In genomic region chr14:25805871-25806270, GRCm38 (mm10) we compare ENCODE assay signal across 9 mouse cellular contexts. TPM values are rescaled to one million over a fixed set of nuclear protein-coding genes. Genes with fewer than 3 reads are reported as not detected.
A peak's percentile ranks its signal among the peaks of the same experiment; 100 is the strongest.
DNase-seq lines count a peak whose midpoint lies in the region; ATAC-seq lines count a peak whose summit lies in the region.
"Had no signal": no experiment of that assay in that cellular context is flagged by ENCODE, and none has a peak within 500 bp of the region (broad histone marks: within the 10 kb centered on the region; RNA-seq: fewer than 3 reads in every experiment).

No protein-coding gene starts in this region.

- H3K4me3 ChIP-seq in limb, embryonic 10.5 days = no peak overlapping the region
- H3K4me3 ChIP-seq: heart, embryonic 15.5 days had no signal

- peak overlapping the region; percentile 16; the same call in 1 of the 2 replicates for H3K27ac ChIP-seq in limb, embryonic 10.5 days
- H3K27ac ChIP-seq: heart, embryonic 15.5 days had no signal

- WGBS in limb, embryonic 10.5 days = 61% methylated on average over 7 of the region's 7 CpGs

- H3K27me3 ChIP-seq in limb, embryonic 10.5 days (ENCODE audit: low read depth, poor library complexity, severe bottlenecking) = no peaks in the 10 kb centered on the region
- H3K27me3 ChIP-seq: heart, embryonic 15.5 days had no signal

- ATAC-seq in megakaryocyte-erythroid progenitor cell, adult 5-6 weeks (replicated peaks; ENCODE audit: low FRiP score, low TSS enrichment, poor library complexity, severe bottlenecking) = no peak

- H3K9me3 ChIP-seq in limb, embryonic 10.5 days (replicated peaks) = no peaks in the 10 kb centered on the region
- H3K9me3 ChIP-seq: heart, embryonic 15.5 days had no signal

- H3K4me1 ChIP-seq in limb, embryonic 10.5 days = peaks cover 19% of the 10 kb centered on the region

- H3K36me3 ChIP-seq in limb, embryonic 10.5 days = no peaks in the 10 kb centered on the region
- H3K36me3 ChIP-seq: heart, embryonic 15.5 days had no signal

- peak; percentile 20 to 74 for DNase-seq in adrenal gland, adult (ENCODE audit: inconsistent age in 2 of 2, low spot score in 1 of 2)
- no peak for DNase-seq in adrenal gland, postnatal 4 days (ENCODE audit: low spot score in 2 of 2)
- peak; percentile 51 for DNase-seq in ovary, postnatal 36 days (ENCODE audit: low spot score)
- no peak for DNase-seq in ovary, postnatal 10 days (ENCODE audit: low spot score)
- DNase-seq in kidney, adult 11 months = peak; percentile 26
- no peak for DNase-seq in limb, embryonic 10.5 days (ENCODE audit: low spot score)
- DNase-seq in yolk sac, embryonic 10.5 days (ENCODE audit: low spot score) = no peak

RNA-seq across cellular contexts. Expression of gene Anxa11, which starts 36.1 kb away (rescaled TPM):
- total RNA-seq in adrenal gland, postnatal 4 days (2021) = 10 to 100 TPM; 54.9 to 58.8 TPM
- 3.7 and 6.4 TPM in 2 replicates for polyA plus RNA-seq in limb, embryonic 10.5 days (2016; fragmentation: Nextera tagmentation; extraction: Ambion mirVana)
- total RNA-seq in megakaryocyte-erythroid progenitor cell, adult 5-6 weeks (2014; fragmentation: Nextera tagmentation) = 29.2 and 29.7 TPM in 2 replicates
- 5.1 and 6.1 TPM in 2 replicates for total RNA-seq in megakaryocyte-erythroid progenitor cell, adult 5-6 weeks (2017)

RNA-seq across cellular contexts. Expression of gene Zcchc24, which starts 37.0 kb away (rescaled TPM):
- 10 to 100 TPM; 30.2 to 34.7 TPM for total RNA-seq in adrenal gland, postnatal 4 days (2021)
- 9.9 and 17.0 TPM in 2 replicates for polyA plus RNA-seq in limb, embryonic 10.5 days (2016; fragmentation: Nextera tagmentation; extraction: Ambion mirVana)
- 1.3 and 1.4 TPM in 2 replicates for total RNA-seq in megakaryocyte-erythroid progenitor cell, adult 5-6 weeks (2014; fragmentation: Nextera tagmentation)
- 0.91 and 1.4 TPM in 2 replicates for total RNA-seq in megakaryocyte-erythroid progenitor cell, adult 5-6 weeks (2017)

Comparison
In these comparisons a context has a peak if more than half of its experiments do, and no peak if none do; other contexts are left out.
1. DNase-seq: peak in adrenal gland, adult (2 of 2), ovary, postnatal 36 days (single experiment) and kidney, adult 11 months (single experiment); none in adrenal gland, postnatal 4 days (0 of 2), ovary, postnatal 10 days (single experiment), limb, embryonic 10.5 days (single experiment) and yolk sac, embryonic 10.5 days (single experiment).
2. RNA of gene Zcchc24, which starts 37.0 kb away (total RNA-seq): 30.2 to 34.7 TPM in adrenal gland, postnatal 4 days; 0.91 to 1.4 TPM in megakaryocyte-erythroid progenitor cell, adult 5-6 weeks; every median in the first group is over 10 times any median in the second.